In genomic region chr13:109686906-109687305, GRCm38 (mm10) we compare ENCODE assay signal across 10 mouse cellular contexts.
DNase-seq lines count a peak whose midpoint lies in the region; ATAC-seq and TF ChIP-seq lines count a peak whose summit lies in the region.
"Had no signal": no experiment of that assay in that cellular context is flagged by ENCODE, and none has a peak within 500 bp of the region (broad histone marks: within the 10 kb centered on the region; RNA-seq: fewer than 3 reads in every experiment).

No protein-coding gene starts in this region.

- no peaks in the 10 kb centered on the region for H3K27me3 ChIP-seq in lung, embryonic 16.5 days (ENCODE audit: control insufficient read depth, insufficient read depth, low read depth, low read length)
- no peaks in the 10 kb centered on the region for H3K27me3 ChIP-seq in intestine, embryonic 15.5 days (replicated peaks)
- no peaks in the 10 kb centered on the region for H3K27me3 ChIP-seq in thymus, adult 2 months (ENCODE audit: control insufficient read depth, insufficient read depth, low read length)

- H3K36me3 ChIP-seq in lung, embryonic 16.5 days (ENCODE audit: control insufficient read depth, insufficient read depth, low read length), result no peaks in the 10 kb centered on the region
- no peaks in the 10 kb centered on the region for H3K36me3 ChIP-seq in intestine, embryonic 15.5 days
- H3K36me3 ChIP-seq in thymus, adult 2 months (ENCODE audit: control insufficient read depth, insufficient read depth, low read length), result no peaks in the 10 kb centered on the region

- no peaks in the 10 kb centered on the region for H3K9me3 ChIP-seq in lung, embryonic 16.5 days (ENCODE audit: control insufficient read depth, low read length)
- no peaks in the 10 kb centered on the region for H3K9me3 ChIP-seq in intestine, embryonic 15.5 days

- H3K9ac ChIP-seq in lung, embryonic 16.5 days (ENCODE audit: low read length), result no peak overlapping the region
- no peak overlapping the region for H3K9ac ChIP-seq in intestine, embryonic 15.5 days

- no peak for TF ChIP-seq POLR2A in thymus, adult 2 months (IDR thresholded peaks at IDR 0.05; ENCODE audit: control insufficient read depth, extremely low read depth, insufficient read depth, low read length, poor library complexity)

- ATAC-seq in lung, embryonic 16.5 days (ENCODE audit: low read depth), result no peak
- ATAC-seq in intestine, embryonic 15.5 days, result no peak
- ATAC-seq: forebrain, embryonic 16.5 days had no signal

- peak overlapping the region; percentile 1; the same call in 1 of the 2 replicates for H3K4me2 ChIP-seq in lung, embryonic 16.5 days (ENCODE audit: low read depth, low read length)
- peak overlapping the region; percentile 79; the same call in 1 of the 2 replicates for H3K4me2 ChIP-seq in intestine, embryonic 15.5 days (replicated peaks)

- no peak for TF ChIP-seq CTCF in thymus, adult 2 months (IDR thresholded peaks at IDR 0.05; ENCODE audit: borderline replicate concordance, control insufficient read depth, extremely low read depth, insufficient read depth, low read length, poor library complexity)

- peaks cover 9% of the 10 kb centered on the region for H3K4me1 ChIP-seq in lung, embryonic 16.5 days (replicated peaks; ENCODE audit: control insufficient read depth, insufficient read depth, low read length)
- H3K4me1 ChIP-seq in intestine, embryonic 15.5 days (replicated peaks), result peaks cover 2% of the 10 kb centered on the region; the same call in 1 of the 2 replicates
- peaks cover 4% of the 10 kb centered on the region; the same call in 1 of the 2 replicates for H3K4me1 ChIP-seq in thymus, adult 2 months (replicated peaks; ENCODE audit: control insufficient read depth, insufficient read depth, low read length)

- intact Hi-C loops in heart, postnatal 36 days (cut with DNase I), result loop anchor here (5.0 kb wide), 2 partner anchors 50 to 65 kb away; no protein-coding TSS in a partner anchor

- WGBS in lung, embryonic 16.5 days, result 41% methylated on average over 3 of the region's 3 CpGs
- WGBS in intestine, embryonic 15.5 days, result 42% methylated on average over 3 of the region's 3 CpGs
- 89% methylated on average over 3 of the region's 3 CpGs for WGBS in thymus, adult 2 months

- H3K27ac ChIP-seq in lung, embryonic 16.5 days (ENCODE audit: low read length), result no peak overlapping the region
- no peak overlapping the region for H3K27ac ChIP-seq in intestine, embryonic 15.5 days
- no peak overlapping the region for H3K27ac ChIP-seq in thymus, adult 2 months (ENCODE audit: control insufficient read depth, insufficient read depth, low read length)

- H3K4me3 ChIP-seq in lung, embryonic 16.5 days (ENCODE audit: low read length), result no peak overlapping the region
- H3K4me3 ChIP-seq in intestine, embryonic 15.5 days (replicated peaks), result peak overlapping the region; percentile 22
- H3K4me3 ChIP-seq in thymus, adult 2 months (ENCODE audit: control insufficient read depth, insufficient read depth, low read length), result no peak overlapping the region

- peak; percentile 9 to 25 for DNase-seq in heart, adult 9 months (ENCODE audit: low spot score in 2 of 2)
- DNase-seq in heart, postnatal 36 days, result no peak
- no peak for DNase-seq in lung, postnatal 36 days
- DNase-seq in skeletal muscle tissue, adult 2 months (ENCODE audit: low read depth, low spot score), result peak; percentile 31
- no peak for DNase-seq in spleen, postnatal 10 days (ENCODE audit: low spot score in 2 of 2)
- no peak for DNase-seq in thymus, adult 2 months
- DNase-seq: cerebellum, adult 9-11 months had no signal

Comparison
In these comparisons a context has a peak if more than half of its experiments do, and no peak if none do; other contexts are left out.
1. DNase-seq: peak in heart, adult 9 months (2 of 2) and skeletal muscle tissue, adult 2 months (single experiment); none in heart, postnatal 36 days (0 of 2), lung, postnatal 36 days (single experiment), spleen, postnatal 10 days (0 of 2) and thymus, adult 2 months (single experiment).